Mouse (Mus musculus): ENCODE measurements around the gene Msi1. TPM values are rescaled to one million over a fixed set of nuclear protein-coding genes. Genes with fewer than 3 reads are reported as not detected.

Msi1 gene
- polyA plus RNA-seq (2017; shearing (Covaris generic)), result not detected

- ATAC-seq, result no peak
Measured at GRCm38 (mm10) chr5:115429359-115430186, at the start of gene Msi1. Gene Msi1, plus strand, starts transcription at chr5:115429599.

- ATAC-seq, result no peak
Measured at GRCm38 (mm10) chr5:115391935-115392334, 37.5 kb upstream of the Msi1 start.

- ATAC-seq, result no peak
Measured at GRCm38 (mm10) chr5:115392969-115393368, 36.4 kb upstream of the Msi1 start.

GRCm38 (mm10) chr5:115394223-115394622, 35.2 kb upstream of the Msi1 start:
- no peak for ATAC-seq

GRCm38 (mm10) chr5:115394836-115395235, 34.6 kb upstream of the Msi1 start:
- ATAC-seq, result no peak

GRCm38 (mm10) chr5:115396654-115397053, 32.7 kb upstream of the Msi1 start:
- no peak for ATAC-seq

- no peak for ATAC-seq
Measured at GRCm38 (mm10) chr5:115397839-115398780, 31.3 kb upstream of the Msi1 start.

GRCm38 (mm10) chr5:115402063-115402462, 27.3 kb upstream of the Msi1 start:
- no peak for ATAC-seq

- no peak for ATAC-seq
Measured at GRCm38 (mm10) chr5:115403436-115404140, 25.8 kb upstream of the Msi1 start.

GRCm38 (mm10) chr5:115404241-115404794, 25.1 kb upstream of the Msi1 start:
- ATAC-seq, result no peak

GRCm38 (mm10) chr5:115405205-115405604, 24.2 kb upstream of the Msi1 start:
- ATAC-seq, result no peak

- no peak for ATAC-seq
Measured at GRCm38 (mm10) chr5:115408110-115408509, 21.3 kb upstream of the Msi1 start.

GRCm38 (mm10) chr5:115415111-115416085, 14.0 kb upstream of the Msi1 start:
- no peak for ATAC-seq

- ATAC-seq, result no peak
Measured at GRCm38 (mm10) chr5:115428831-115429358, 504 bp upstream of the Msi1 start.

- no peak for ATAC-seq
Measured at GRCm38 (mm10) chr5:115430187-115430960, 975 bp downstream of the Msi1 start.

GRCm38 (mm10) chr5:115431061-115431897, 1.9 kb downstream of the Msi1 start:
- no peak for ATAC-seq

- ATAC-seq, result no peak
Measured at GRCm38 (mm10) chr5:115431898-115432259, 2.5 kb downstream of the Msi1 start.

- no peak for ATAC-seq
Measured at GRCm38 (mm10) chr5:115432395-115432794, 3.0 kb downstream of the Msi1 start.

- ATAC-seq, result no peak
Measured at GRCm38 (mm10) chr5:115433191-115433590, 3.8 kb downstream of the Msi1 start.
